Mouse (Mus musculus): Measurements from ENCODE around the gene Psmg1.

DNA sequence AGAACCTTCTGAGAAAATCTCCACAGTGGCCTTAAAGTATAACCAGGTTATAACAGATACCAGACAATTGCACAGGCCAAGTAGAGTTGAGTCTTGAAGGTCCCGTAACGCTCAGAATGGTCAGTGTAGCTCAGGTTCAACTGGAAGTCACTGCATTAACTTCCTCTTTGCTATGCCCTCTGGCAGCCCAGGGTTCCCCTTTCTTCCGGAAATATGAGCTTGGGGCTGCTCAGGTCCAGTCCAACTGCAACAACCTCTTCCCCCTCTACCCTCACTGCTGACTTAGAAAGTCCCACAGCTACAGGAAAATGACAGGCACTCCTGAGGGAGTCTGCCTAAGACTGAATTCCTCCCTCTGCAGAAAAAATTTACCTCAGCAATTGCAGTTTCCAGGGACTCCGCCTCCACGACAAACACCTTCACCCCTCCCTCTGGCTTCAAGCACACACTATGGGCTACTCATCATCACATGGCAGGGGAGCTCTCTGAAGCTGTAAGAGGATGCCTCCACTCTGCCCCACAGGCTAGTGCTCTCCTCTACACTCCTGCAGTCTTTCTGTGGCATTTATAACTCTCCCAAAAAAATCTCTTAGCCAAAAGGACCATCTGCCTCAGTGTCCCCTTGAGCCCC is 34.9 kb downstream of the Psmg1 start:
- TF ChIP-seq GATA1 (IDR thresholded peaks at IDR 0.05; ENCODE audit: low read length) (no peak), TAL1 (IDR thresholded peaks at IDR 0.05; ENCODE audit: low read length) (no peak)

Measured in erythroblast, embryonic 14.5 days (primary cell).